Mouse (Mus musculus) frontal cortex, postnatal 14 days (tissue): ENCODE results near the gene Olfr25.

Source experiments
- DNase-seq, 2 experiments: peaks; one replicate each; pipeline ENCODE4 v3.0.0; 2022; ENCODE audit warnings: low spot score in 2 of 2

The Olfr25 gene

DNA sequence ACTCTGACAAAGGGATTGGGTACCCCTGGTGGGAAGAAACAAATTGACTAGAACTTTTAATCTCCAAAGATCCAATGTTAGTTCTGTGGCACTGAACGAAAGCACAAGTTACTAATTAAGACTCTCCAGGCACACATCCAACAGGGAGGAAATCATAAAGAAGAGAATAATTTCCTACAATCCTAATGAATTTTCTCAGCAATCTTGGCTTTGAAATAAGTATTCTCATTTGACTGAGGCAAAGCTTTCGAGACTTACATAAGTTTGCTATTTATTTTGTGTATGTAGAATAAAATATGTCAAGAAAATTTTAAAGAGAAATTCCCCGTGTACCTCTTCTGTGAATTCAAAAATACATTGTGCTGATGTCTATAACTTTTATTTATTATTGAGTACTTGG is at the start of gene Olfr25:
Olfr25 (plus strand) TSS at position 301 of the 400 bp plus-strand sequence.
- DNase-seq, result no peak

DNA sequence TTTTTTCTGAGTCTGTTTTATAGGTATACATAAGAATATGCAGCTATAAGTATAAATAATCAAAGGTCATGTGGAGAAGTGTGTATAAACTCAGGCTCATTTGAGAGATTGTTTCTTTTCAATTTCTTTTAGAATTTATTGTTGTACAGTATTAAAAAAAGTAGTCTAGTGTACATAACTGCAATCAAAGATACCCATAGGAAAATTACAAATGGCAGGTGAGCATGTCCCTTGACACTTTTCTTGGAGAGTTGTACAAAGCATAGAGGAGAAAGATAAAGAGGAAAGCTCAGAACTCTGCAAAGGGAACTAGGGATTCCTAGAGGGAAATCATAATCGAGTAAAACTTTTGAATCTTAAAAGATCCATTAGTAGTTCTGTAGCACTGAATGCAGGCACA is 38.1 kb upstream of the Olfr25 start, which contains the start of gene Olfr896-ps1:
Olfr896-ps1 (plus strand) TSS at position 301 of the 400 bp plus-strand sequence.
- DNase-seq, result no peak

- no peak for DNase-seq
These were observed 19.3 kb downstream of the Olfr25 start, which contains the start of gene Olfr898 for GRCm38 (mm10) chr9:38348111-38348510. Olfr898 (plus strand) TSS chr9:38348411.

DNA sequence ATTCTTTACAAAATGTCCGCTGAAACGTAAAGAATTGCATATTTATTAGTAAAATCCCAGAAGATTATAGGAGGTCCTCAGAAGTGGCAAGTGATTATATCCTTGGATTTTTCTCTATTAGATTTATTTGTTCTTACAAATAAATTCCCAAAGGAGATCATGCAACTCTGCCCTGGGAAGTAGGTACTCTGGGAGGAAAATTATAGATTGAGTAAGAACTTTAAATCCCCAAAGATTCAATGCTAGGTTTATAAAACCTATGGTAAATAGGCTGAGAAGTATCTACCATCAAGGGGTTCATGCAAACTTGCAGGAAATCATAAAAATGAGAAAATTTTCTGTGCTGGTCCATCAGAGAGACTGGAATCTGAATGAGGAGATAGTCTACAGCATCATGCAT is 37.7 kb downstream of the Olfr25 start, which contains the start of gene Olfr250:
Olfr250 (plus strand) TSS at position 301 of the 400 bp plus-strand sequence.
- DNase-seq, result no peak

DNA sequence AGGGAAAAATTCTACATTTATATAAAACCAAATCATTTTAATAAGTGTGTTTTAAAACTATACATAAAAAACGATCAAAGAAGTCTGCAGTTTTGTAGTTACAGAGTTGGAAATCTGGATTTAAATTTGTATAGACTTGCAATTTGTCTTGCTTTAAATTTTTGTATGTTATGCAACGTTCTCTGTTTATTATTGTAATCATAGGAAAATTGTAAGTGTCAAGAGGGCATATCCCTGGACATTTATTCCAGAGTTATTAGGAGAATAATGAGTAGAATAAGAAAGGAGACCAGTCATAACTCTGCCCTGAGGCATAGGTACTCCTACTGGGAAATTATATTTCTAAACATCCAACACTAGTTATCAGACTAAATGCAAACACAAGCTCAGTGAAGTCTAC is 47.9 kb downstream of the Olfr25 start, which contains the start of gene Olfr251:
Olfr251 (plus strand) TSS at position 301 of the 400 bp plus-strand sequence.
- no peak for DNase-seq
